Mouse (Mus musculus) lung, embryonic 14.5 days (tissue): ENCODE measurements around the gene Mrps27. TPM values are rescaled to one million over a fixed set of nuclear protein-coding genes. Genes with fewer than 3 reads are reported as not detected.

Experiments used
- ATAC-seq: fragments of 200-750 bp; cut with Nextera tagmentation; 2 replicates; pipeline ENCODE4 v1.8.0; 2017; ENCODE audit warnings: mild to moderate bottlenecking, moderate TSS enrichment, moderate library complexity; ENCODE audit not compliant: insufficient read depth
- DNase-seq: peaks from one replicate; pipeline ENCODE4 v3.0.0-alpha.2; 2015
- H3K27ac ChIP-seq: fragments of 300-500 bp; sonication (generic); 2 replicates; pipeline ENCODE4 v1.5.1; 2014; ENCODE audit warnings: low read depth, mild to moderate bottlenecking, moderate library complexity
- H3K27me3 ChIP-seq: fragments of 300-500 bp; sonication (generic); 2 replicates; pipeline ENCODE4 v1.6.1; 2014; ENCODE audit warnings: low read length, control low read depth; ENCODE audit not compliant: insufficient read depth
- H3K36me3 ChIP-seq: fragments of 300-500 bp; sonication (generic); 2 replicates; pipeline ENCODE4 v1.6.1; 2014; ENCODE audit warnings: control low read depth; ENCODE audit not compliant: insufficient read depth
- H3K4me1 ChIP-seq: fragments of 300-500 bp; sonication (generic); 2 replicates; pipeline ENCODE4 v1.6.1; 2014; ENCODE audit warnings: antibody characterized with exemption, control low read depth; ENCODE audit not compliant: insufficient read depth
- H3K4me2 ChIP-seq: fragments of 300-500 bp; sonication (generic); 2 replicates; pipeline ENCODE4 v1.6.1; 2014; ENCODE audit warnings: mild to moderate bottlenecking
- H3K4me3 ChIP-seq: fragments of 300-500 bp; sonication (generic); 2 replicates; pipeline ENCODE4 v1.5.1; 2014; ENCODE audit warnings: low read depth, low read length
- H3K9ac ChIP-seq: fragments of 300-500 bp; sonication (generic); 2 replicates; pipeline ENCODE4 v1.6.1; 2014
- H3K9me3 ChIP-seq: fragments of 300-500 bp; sonication (generic); 2 replicates; pipeline ENCODE4 v1.6.1; 2016; ENCODE audit warnings: low read depth, low read length, control low read depth
- CTCF ChIP-seq: IDR thresholded peaks from 2 replicates; pipeline ENCODE4 v1.5.1; 2016; ENCODE audit warnings: antibody characterized with exemption, low read depth
- WGBS: fragments of 180-500 bp; shearing (Covaris S2); extraction: QIAGEN DNeasy Blood & Tissue Kit; methylation state at CpG from one replicate; pipeline ENCODE4 v1.1.7; 2014; 5-methylcytosine and 5-hydroxymethylcytosine counted together
- polyA plus RNA-seq: library from polyadenylated mRNA; unstranded; fragments of >200 nt; fragmentation: Nextera tagmentation; extraction: Ambion mirVana; gene quantifications from 2 replicates; pipeline ENCODE4 v1.2.1, GENCODE M21; 2014

Mrps27 gene
- polyA plus RNA-seq, 1 experiment from 2014 or later, result 63.0 TPM

GRCm38 (mm10) chr13:99386341-99386740 is 41.8 kb downstream of the Mrps27 start:
- H3K9me3 ChIP-seq, result no peaks in the 10 kb centered on the region
- ATAC-seq, result no peak

GRCm38 (mm10) chr13:99387901-99388811 is 43.6 kb downstream of the Mrps27 start:
- no peak overlapping the region for H3K9ac ChIP-seq
- no peak overlapping the region; the same call in 1 of the 2 replicates for H3K27ac ChIP-seq
- DNase-seq, result no peak
- H3K4me2 ChIP-seq, result no peak overlapping the region
- WGBS, result 71% methylated on average over 7 of the region's 7 CpGs
- no peaks in the 10 kb centered on the region for H3K36me3 ChIP-seq
- H3K4me1 ChIP-seq, result no peaks in the 10 kb centered on the region
- no peak for TF ChIP-seq CTCF
- H3K9me3 ChIP-seq, result no peaks in the 10 kb centered on the region
- no peak overlapping the region for H3K4me3 ChIP-seq
- no peaks in the 10 kb centered on the region for H3K27me3 ChIP-seq
- ATAC-seq, result 0 out of 2 replicates have a peak, but pooled peaks have one; percentile 38

More at GRCm38 (mm10) chr13:99386341-99386740, 41.8 kb downstream of the Mrps27 start:
- Histone ChIP-seq H3K27ac (no peak overlapping the region), H3K4me3 (no peak overlapping the region), H3K4me2 (no peak overlapping the region), H3K9ac (no peak overlapping the region), H3K4me1 (no peaks in the 10 kb centered on the region), H3K36me3 (peaks cover 3% of the 10 kb centered on the region; the same call in 1 of the 2 replicates), H3K27me3 (no peaks in the 10 kb centered on the region)
- DNase-seq, result no peak
- TF ChIP-seq CTCF, result no peak
- WGBS, result 79% methylated on average over 7 of the region's 7 CpGs

GRCm38 (mm10) chr13:99391417-99391816 is 46.8 kb downstream of the Mrps27 start:
- 87% methylated on average over 3 of the region's 3 CpGs for WGBS
- Histone ChIP-seq H3K9ac (no peak overlapping the region), H3K4me1 (no peaks in the 10 kb centered on the region), H3K4me3 (no peak overlapping the region), H3K27ac (no peak overlapping the region), H3K36me3 (no peaks in the 10 kb centered on the region), H3K4me2 (no peak overlapping the region), H3K9me3 (no peaks in the 10 kb centered on the region), H3K27me3 (no peaks in the 10 kb centered on the region)
- TF ChIP-seq CTCF, result no peak
- DNase-seq (no peak), ATAC-seq (no peak)

GRCm38 (mm10) chr13:99393128-99393527 is 48.5 kb downstream of the Mrps27 start:
- WGBS, result 81% methylated on average over 3 of the region's 3 CpGs
- ATAC-seq, result no peak
- TF ChIP-seq CTCF, result no peak

GRCm38 (mm10) chr13:99394694-99395093 is 50.1 kb downstream of the Mrps27 start:
- ATAC-seq, result no peak
- Histone ChIP-seq H3K9ac (no peak overlapping the region), H3K4me2 (no peak overlapping the region), H3K4me1 (no peaks in the 10 kb centered on the region), H3K9me3 (no peaks in the 10 kb centered on the region), H3K36me3 (no peaks in the 10 kb centered on the region), H3K27me3 (no peaks in the 10 kb centered on the region), H3K27ac (no peak overlapping the region), H3K4me3 (no peak overlapping the region)
- 67% methylated on average over 3 of the region's 3 CpGs for whole genome bisulfite sequencing
- DNase-seq, result no peak
- TF ChIP-seq CTCF, result peak; percentile 35

More at GRCm38 (mm10) chr13:99393128-99393527, 48.5 kb downstream of the Mrps27 start:
- no peak overlapping the region for H3K4me2 ChIP-seq
- no peak overlapping the region for H3K4me3 ChIP-seq
- H3K36me3 ChIP-seq, result no peaks in the 10 kb centered on the region
- H3K9ac ChIP-seq, result no peak overlapping the region
- no peaks in the 10 kb centered on the region for H3K4me1 ChIP-seq
- no peaks in the 10 kb centered on the region for H3K9me3 ChIP-seq
- no peak overlapping the region for H3K27ac ChIP-seq
- no peaks in the 10 kb centered on the region for H3K27me3 ChIP-seq
- DNase-seq, result no peak

- H3K4me3 ChIP-seq, result no peak overlapping the region
- H3K27me3 ChIP-seq, result no peaks in the 10 kb centered on the region
- H3K9me3 ChIP-seq, result no peaks in the 10 kb centered on the region
- no peak overlapping the region for H3K4me2 ChIP-seq
- ATAC-seq (no peak), DNase-seq (no peak)
- no peaks in the 10 kb centered on the region for H3K4me1 ChIP-seq
- H3K9ac ChIP-seq, result no peak overlapping the region
- WGBS, result 82% methylated on average over 12 of the region's 12 CpGs
- H3K27ac ChIP-seq, result peak overlapping the region; percentile 10; the same call in 1 of the 2 replicates
- no peak for TF ChIP-seq CTCF
- 0 out of 2 replicates have a peak, but pooled peaks cover 5% of the 10 kb centered on the region for H3K36me3 ChIP-seq
Observed at GRCm38 (mm10) chr13:99395531-99395930, 50.9 kb downstream of the Mrps27 start.

- H3K4me3 ChIP-seq, result no peak overlapping the region
- 74% methylated on average over 7 of the region's 7 CpGs for WGBS
- no peaks in the 10 kb centered on the region for H3K9me3 ChIP-seq
- no peaks in the 10 kb centered on the region for H3K4me1 ChIP-seq
- no peak overlapping the region for H3K27ac ChIP-seq
- H3K4me2 ChIP-seq, result no peak overlapping the region
- no peak overlapping the region for H3K9ac ChIP-seq
- peaks cover 10% of the 10 kb centered on the region; the same call in 1 of the 2 replicates for H3K36me3 ChIP-seq
- ATAC-seq (no peak), DNase-seq (no peak)
- no peak for TF ChIP-seq CTCF
- H3K27me3 ChIP-seq, result no peaks in the 10 kb centered on the region
Observed at GRCm38 (mm10) chr13:99397228-99397627, 52.6 kb downstream of the Mrps27 start.
